Mouse (Mus musculus): Measurements from ENCODE around the gene Cmtm3. TPM values are rescaled to one million over a fixed set of nuclear protein-coding genes. Genes with fewer than 3 reads are reported as not detected.
A peak's percentile ranks its signal among the peaks of the same experiment; 100 is the strongest.

The Cmtm3 gene
- polyA plus RNA-seq, 1 experiment from 2014 or later, result 158 TPM

- Histone ChIP-seq H3K36me3 (no peaks in the 10 kb centered on the region), H3K27me3 (no peaks in the 10 kb centered on the region), H3K4me2 (replicated peaks) (no peak overlapping the region), H3K4me3 (no peak overlapping the region), H3K27ac (no peak overlapping the region), H3K4me1 (no peaks in the 10 kb centered on the region), H3K9me3 (no peaks in the 10 kb centered on the region), H3K9ac (no peak overlapping the region)
- no peak for ATAC-seq (ENCODE audit: low FRiP score, low read depth)
- WGBS, result 76% methylated on average over 5 of the region's 5 CpGs
Measured at GRCm38 (mm10) chr8:104332665-104333631, 6.3 kb upstream of the Cmtm3 start.

GRCm38 (mm10) chr8:104333786-104334185 is 5.4 kb upstream of the Cmtm3 start:
- Histone ChIP-seq H3K4me3 (no peak overlapping the region), H3K36me3 (no peaks in the 10 kb centered on the region), H3K4me2 (replicated peaks) (no peak overlapping the region), H3K27me3 (no peaks in the 10 kb centered on the region), H3K9me3 (no peaks in the 10 kb centered on the region), H3K9ac (no peak overlapping the region), H3K4me1 (no peaks in the 10 kb centered on the region), H3K27ac (no peak overlapping the region)
- WGBS, result 72% methylated on average over 5 of the region's 5 CpGs
- ATAC-seq (ENCODE audit: low FRiP score, low read depth), result no peak

- Histone ChIP-seq H3K27me3 (no peaks in the 10 kb centered on the region), H3K27ac (no peak overlapping the region), H3K9me3 (no peaks in the 10 kb centered on the region), H3K4me2 (replicated peaks) (no peak overlapping the region), H3K9ac (no peak overlapping the region), H3K4me1 (no peaks in the 10 kb centered on the region), H3K36me3 (no peaks in the 10 kb centered on the region), H3K4me3 (no peak overlapping the region)
- no peak for ATAC-seq (ENCODE audit: low FRiP score, low read depth)
- WGBS, result 72% methylated on average over 1 of the region's 1 CpGs
Measured at GRCm38 (mm10) chr8:104334196-104334595, 5.0 kb upstream of the Cmtm3 start.

DNA sequence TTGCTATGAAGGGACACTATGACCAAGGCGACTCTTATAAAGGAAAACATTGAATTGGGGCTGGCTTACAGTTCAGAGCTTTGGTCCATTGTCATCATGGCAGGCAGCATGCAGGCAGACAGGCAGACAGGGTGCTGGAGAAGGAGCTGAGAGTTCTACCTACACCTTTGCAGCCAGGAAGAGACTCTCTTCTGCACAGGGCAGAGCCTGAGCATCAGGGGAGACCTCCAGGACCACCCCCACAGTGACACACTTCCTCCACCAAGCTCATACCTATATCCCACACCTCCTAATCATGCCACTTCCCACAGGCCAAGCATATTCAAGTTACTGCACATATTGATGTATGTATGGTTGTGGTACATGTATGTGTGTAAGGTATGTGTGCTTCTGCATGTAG is 2.4 kb upstream of the Cmtm3 start:
- WGBS, result 86% methylated on average over 1 of the region's 1 CpGs
- Histone ChIP-seq H3K27ac (no peak overlapping the region), H3K36me3 (no peaks in the 10 kb centered on the region), H3K27me3 (no peaks in the 10 kb centered on the region), H3K4me2 (replicated peaks) (no peak overlapping the region), H3K4me1 (peaks cover 12% of the 10 kb centered on the region), H3K4me3 (no peak overlapping the region), H3K9ac (no peak overlapping the region), H3K9me3 (no peaks in the 10 kb centered on the region)
- no peak for ATAC-seq (ENCODE audit: low FRiP score, low read depth)

DNA sequence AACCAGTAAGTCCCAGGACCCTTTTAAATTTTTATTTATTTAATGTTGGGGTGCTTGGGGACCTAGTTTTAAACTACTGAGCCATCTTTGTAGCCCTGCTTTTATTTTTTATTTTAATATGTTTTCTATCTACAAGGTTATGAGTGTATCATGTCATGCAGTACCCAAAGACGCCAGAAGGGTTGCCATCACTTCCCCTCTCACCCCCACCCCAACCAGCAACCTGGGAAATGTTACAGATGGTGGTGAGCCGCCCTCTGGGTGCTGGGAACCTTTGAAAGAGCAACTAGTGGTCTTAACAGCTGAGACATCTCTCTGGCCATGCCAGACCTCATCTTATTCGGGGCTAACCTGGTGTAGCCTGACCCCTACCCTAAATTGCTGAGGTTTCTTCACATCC is 1.3 kb upstream of the Cmtm3 start:
- no peak for ATAC-seq (ENCODE audit: low FRiP score, low read depth)
- H3K27ac ChIP-seq, result no peak overlapping the region

GRCm38 (mm10) chr8:104339983-104340232 is 698 bp downstream of the Cmtm3 start:
- peak overlapping the region; percentile 70 for H3K4me3 ChIP-seq
- peak overlapping the region; percentile 80 for H3K4me2 ChIP-seq (replicated peaks)
- peak overlapping the region; percentile 88 for H3K9ac ChIP-seq
- no peak; the same call in 1 of the 2 replicates for ATAC-seq (ENCODE audit: low FRiP score, low read depth)
- peak overlapping the region; percentile 55; the same call in 1 of the 2 replicates for H3K27ac ChIP-seq
- peaks cover 7% of the 10 kb centered on the region; the same call in 1 of the 2 replicates for H3K36me3 ChIP-seq
- WGBS, result 4% methylated on average over 6 of the region's 6 CpGs
- H3K9me3 ChIP-seq, result no peaks in the 10 kb centered on the region
- H3K27me3 ChIP-seq, result no peaks in the 10 kb centered on the region
- H3K4me1 ChIP-seq, result peaks cover 21% of the 10 kb centered on the region

More for the DNA sequence above, 1.3 kb upstream of the Cmtm3 start:
- H3K4me3 ChIP-seq, result no peak overlapping the region
- H3K4me2 ChIP-seq (replicated peaks), result no peak overlapping the region
- peaks cover 14% of the 10 kb centered on the region for H3K4me1 ChIP-seq
- H3K27me3 ChIP-seq, result no peaks in the 10 kb centered on the region
- H3K36me3 ChIP-seq, result no peaks in the 10 kb centered on the region
- 45% methylated on average over 3 of the region's 3 CpGs for WGBS
- no peak overlapping the region for H3K9ac ChIP-seq
- no peaks in the 10 kb centered on the region for H3K9me3 ChIP-seq

DNA sequence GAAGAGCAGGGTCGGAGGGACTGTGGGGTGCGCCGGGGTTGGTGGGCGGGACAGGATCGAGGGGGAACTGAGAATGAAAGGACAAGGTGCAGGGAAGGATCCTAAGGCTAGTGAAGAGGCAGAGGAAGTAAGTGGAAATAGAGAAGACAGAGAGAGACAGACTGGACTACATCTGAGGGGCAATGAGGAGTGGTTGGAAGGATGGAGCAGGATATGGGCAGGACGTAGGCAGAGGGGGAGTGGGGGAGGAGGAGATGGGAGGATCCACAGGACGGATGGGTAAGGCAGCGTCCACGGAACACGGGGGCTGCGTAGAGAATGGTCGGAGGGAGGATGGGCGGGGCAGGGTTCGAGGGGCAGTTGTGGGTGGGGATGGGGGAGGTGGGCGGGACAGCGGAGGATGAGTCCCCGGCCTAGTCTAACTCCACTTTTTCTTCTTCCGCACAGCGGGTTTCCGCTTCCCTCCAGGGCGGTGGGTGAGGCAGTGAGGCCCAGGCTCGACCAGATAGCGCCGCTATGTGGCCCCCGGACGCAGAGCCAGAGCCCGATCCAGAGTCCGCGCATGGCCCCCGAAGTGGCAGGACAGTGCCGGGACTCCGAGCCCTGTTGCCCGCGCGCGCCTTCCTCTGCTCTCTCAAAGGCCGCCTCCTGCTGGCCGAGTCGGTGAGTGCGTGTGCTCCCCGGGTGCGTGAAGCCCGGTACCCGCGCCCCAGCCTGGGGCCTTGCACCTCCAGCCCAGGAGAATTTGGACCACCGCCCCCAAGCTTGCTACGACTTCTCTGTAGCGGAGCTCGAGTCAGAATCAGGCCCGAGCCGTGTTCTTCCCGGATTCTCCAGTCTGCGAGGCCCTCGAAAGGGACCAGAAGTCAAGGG is 1.3 kb downstream of the Cmtm3 start:
- Histone ChIP-seq H3K36me3 (peaks cover 12% of the 10 kb centered on the region; the same call in 1 of the 2 replicates), H3K9me3 (no peaks in the 10 kb centered on the region), H3K27ac (peak overlapping the region; percentile 79), H3K4me2 (replicated peaks) (peak overlapping the region; percentile 80), H3K27me3 (no peaks in the 10 kb centered on the region), H3K9ac (peak overlapping the region; percentile 88), H3K4me1 (peaks cover 21% of the 10 kb centered on the region), H3K4me3 (peak overlapping the region; percentile 70)
- ATAC-seq (ENCODE audit: low FRiP score, low read depth), result peak; percentile 75
- 0% methylated on average over 52 of the region's 54 CpGs for WGBS

- WGBS, result 1% methylated on average over 24 of the region's 24 CpGs
- H3K27ac ChIP-seq, result peak overlapping the region; percentile 79
- ATAC-seq (ENCODE audit: low FRiP score, low read depth), result peak; percentile 63
Measured at GRCm38 (mm10) chr8:104341106-104341561, 1.9 kb downstream of the Cmtm3 start.

GRCm38 (mm10) chr8:104341678-104342077 is 2.5 kb downstream of the Cmtm3 start:
- Histone ChIP-seq H3K4me1 (peaks cover 21% of the 10 kb centered on the region), H3K9me3 (no peaks in the 10 kb centered on the region), H3K9ac (peak overlapping the region; percentile 88; the same call in 1 of the 2 replicates), H3K27me3 (no peaks in the 10 kb centered on the region), H3K4me2 (replicated peaks) (peak overlapping the region; percentile 80), H3K27ac (no peak overlapping the region), H3K4me3 (peak overlapping the region; percentile 70), H3K36me3 (peaks cover 25% of the 10 kb centered on the region)
- WGBS, result 51% methylated on average over 6 of the region's 6 CpGs
- ATAC-seq (ENCODE audit: low FRiP score, low read depth), result no peak

More at GRCm38 (mm10) chr8:104341106-104341561, 1.9 kb downstream of the Cmtm3 start:
- H3K4me3 ChIP-seq, result peak overlapping the region; percentile 70
- no peaks in the 10 kb centered on the region for H3K27me3 ChIP-seq
- H3K36me3 ChIP-seq, result peaks cover 19% of the 10 kb centered on the region
- no peaks in the 10 kb centered on the region for H3K9me3 ChIP-seq
- peaks cover 21% of the 10 kb centered on the region for H3K4me1 ChIP-seq
- H3K4me2 ChIP-seq (replicated peaks), result peak overlapping the region; percentile 80
- H3K9ac ChIP-seq, result peak overlapping the region; percentile 88

DNA sequence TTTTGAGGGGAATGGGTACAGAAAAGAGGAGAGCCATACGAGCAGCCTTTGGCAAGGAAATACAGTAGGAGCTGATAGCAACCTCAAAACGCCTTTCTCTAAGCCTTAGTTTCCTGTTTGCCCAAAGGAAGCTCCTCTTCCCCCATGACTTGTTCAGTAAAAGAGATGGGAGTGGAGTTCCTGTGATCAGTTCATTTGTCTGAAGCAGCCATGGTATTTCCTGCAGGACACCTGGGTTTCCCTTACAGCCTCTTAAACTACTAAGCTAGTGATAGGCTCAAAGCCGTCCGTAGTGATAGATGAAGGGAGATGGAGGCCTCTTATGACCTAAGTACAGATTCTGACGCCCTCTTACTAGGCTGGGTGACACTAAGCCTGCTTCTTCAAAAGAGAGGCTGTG is 3.2 kb downstream of the Cmtm3 start:
- Histone ChIP-seq H3K4me2 (replicated peaks) (peak overlapping the region; percentile 80; the same call in 1 of the 2 replicates), H3K27me3 (no peaks in the 10 kb centered on the region), H3K9ac (no peak overlapping the region), H3K9me3 (no peaks in the 10 kb centered on the region), H3K4me1 (peaks cover 21% of the 10 kb centered on the region), H3K4me3 (no peak overlapping the region), H3K36me3 (peaks cover 32% of the 10 kb centered on the region), H3K27ac (no peak overlapping the region)
- WGBS, result 74% methylated on average over 5 of the region's 5 CpGs
- no peak for ATAC-seq (ENCODE audit: low FRiP score, low read depth)

GRCm38 (mm10) chr8:104343957-104344356 is 4.7 kb downstream of the Cmtm3 start:
- Histone ChIP-seq H3K4me3 (no peak overlapping the region), H3K4me1 (peaks cover 21% of the 10 kb centered on the region), H3K36me3 (peaks cover 38% of the 10 kb centered on the region), H3K4me2 (replicated peaks) (no peak overlapping the region), H3K9me3 (no peaks in the 10 kb centered on the region), H3K27ac (no peak overlapping the region), H3K9ac (no peak overlapping the region), H3K27me3 (no peaks in the 10 kb centered on the region)
- WGBS, result 11% methylated on average over 7 of the region's 7 CpGs
- ATAC-seq (ENCODE audit: low FRiP score, low read depth), result no peak

- Histone ChIP-seq H3K9ac (no peak overlapping the region), H3K27ac (no peak overlapping the region), H3K4me2 (replicated peaks) (no peak overlapping the region), H3K36me3 (peaks cover 38% of the 10 kb centered on the region), H3K4me1 (peaks cover 18% of the 10 kb centered on the region), H3K9me3 (no peaks in the 10 kb centered on the region), H3K4me3 (no peak overlapping the region), H3K27me3 (no peaks in the 10 kb centered on the region)
- ATAC-seq (ENCODE audit: low FRiP score, low read depth), result no peak
- WGBS, result 87% methylated on average over 5 of the region's 5 CpGs
Measured at GRCm38 (mm10) chr8:104344622-104345021, 5.4 kb downstream of the Cmtm3 start.

Data from limb, embryonic 13.5 days (tissue).